Mouse (Mus musculus): ENCODE data around the gene Ccdc157. TPM values are rescaled to one million over a fixed set of nuclear protein-coding genes. Genes with fewer than 3 reads are reported as not detected.
A peak's percentile ranks its signal among the peaks of the same experiment; 100 is the strongest.
"Not testable (repeated sequence)": the region's sequence is repeated elsewhere in the genome, so short reads cannot be mapped to it uniquely, and the experiment has no call there.

Gene Ccdc157
- polyA plus RNA-seq, 1 experiment from 2014 or later = 9.1 TPM

DNA sequence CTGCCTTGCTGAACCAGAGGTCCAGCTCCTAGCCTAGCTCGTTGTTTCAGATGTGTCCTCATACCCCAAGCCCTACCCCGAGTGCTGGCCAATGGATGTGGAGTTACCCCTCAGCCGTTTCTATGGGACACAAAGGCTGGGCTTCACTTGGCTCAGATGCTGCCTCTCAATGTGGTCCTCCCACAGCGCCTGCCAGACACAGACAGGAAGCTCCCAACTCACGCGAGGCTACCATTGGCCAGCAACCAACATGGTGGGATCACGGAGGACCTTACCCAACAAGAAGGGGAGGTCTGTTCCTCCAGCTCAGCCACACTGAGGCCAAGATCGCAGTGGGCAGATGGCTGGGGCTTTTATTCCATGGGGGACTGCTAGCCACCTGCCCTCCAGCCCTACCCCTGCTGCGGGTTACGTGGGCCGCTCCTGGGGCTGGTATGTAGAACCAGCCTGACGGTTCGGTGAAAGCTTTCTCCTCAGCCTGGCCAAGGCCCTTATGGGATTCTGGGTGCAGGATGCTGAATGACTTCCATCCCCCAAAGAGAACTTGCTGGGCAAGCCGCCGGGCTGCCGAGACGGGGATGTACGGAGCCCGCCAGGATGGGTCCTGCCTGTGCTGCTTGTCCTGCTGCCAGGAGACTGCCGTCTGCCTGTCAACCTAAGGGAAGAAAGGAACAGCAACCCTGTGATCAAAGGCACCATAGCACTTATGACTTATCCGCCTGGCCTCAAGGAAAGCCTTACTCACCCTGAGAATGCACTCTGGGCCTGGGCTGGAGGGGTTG lies 16.6 kb downstream of the Ccdc157 start:
- ATAC-seq = peak; percentile 46; the same call in 1 of the 2 replicates
- Histone ChIP-seq H3K36me3 (ENCODE audit: control insufficient read depth, insufficient read depth, low read length) (peaks cover 36% of the 10 kb centered on the region), H3K9me3 (replicated peaks; ENCODE audit: control insufficient read depth, low read length, poor library complexity, severe bottlenecking) (no peaks in the 10 kb centered on the region), H3K9ac (ENCODE audit: low read depth, low read length) (no peak overlapping the region), H3K27me3 (ENCODE audit: control insufficient read depth, insufficient read depth, low read depth, low read length) (no peaks in the 10 kb centered on the region), H3K4me3 (ENCODE audit: low read depth, low read length) (no peak overlapping the region), H3K27ac (ENCODE audit: low read length) (no peak overlapping the region), H3K4me2 (ENCODE audit: low read length) (no peak overlapping the region), H3K4me1 (ENCODE audit: control insufficient read depth, insufficient read depth, low read length) (no peaks in the 10 kb centered on the region)
- 85% methylated on average over 21 of the region's 21 CpGs for WGBS

DNA sequence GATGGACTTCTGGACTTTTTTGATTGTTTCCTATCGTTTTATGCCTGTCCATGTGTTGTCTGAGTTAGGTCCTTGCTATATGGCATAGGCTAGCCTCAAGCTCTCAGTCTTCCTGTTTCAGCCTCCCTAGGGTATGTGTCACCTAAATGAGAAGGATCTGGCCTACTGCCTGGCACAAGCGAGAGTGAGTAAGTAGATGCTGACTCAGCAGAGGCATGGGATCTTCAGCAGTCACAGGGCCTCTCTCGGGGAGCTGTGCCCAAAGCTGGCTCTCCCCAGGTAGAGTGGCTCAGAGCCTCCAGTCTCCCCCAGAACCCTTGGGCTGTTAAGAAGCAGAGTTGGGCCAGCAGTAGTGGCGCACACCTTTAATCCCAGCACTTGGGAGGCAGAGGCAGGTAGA lies 17.7 kb downstream of the Ccdc157 start:
- H3K4me1 ChIP-seq (ENCODE audit: control insufficient read depth, insufficient read depth, low read length) = peaks cover 7% of the 10 kb centered on the region
- no peak for ATAC-seq
- H3K27me3 ChIP-seq (ENCODE audit: control insufficient read depth, insufficient read depth, low read depth, low read length) = no peaks in the 10 kb centered on the region
- whole genome bisulfite sequencing = 88% methylated on average over 4 of the region's 4 CpGs
- H3K4me2 ChIP-seq (ENCODE audit: low read length) = no peak overlapping the region
- H3K9ac ChIP-seq (ENCODE audit: low read depth, low read length) = no peak overlapping the region
- no peak overlapping the region for H3K4me3 ChIP-seq (ENCODE audit: low read depth, low read length)
- no peaks in the 10 kb centered on the region for H3K9me3 ChIP-seq (replicated peaks; ENCODE audit: control insufficient read depth, low read length, poor library complexity, severe bottlenecking)
- peaks cover 35% of the 10 kb centered on the region for H3K36me3 ChIP-seq (ENCODE audit: control insufficient read depth, insufficient read depth, low read length)
- H3K27ac ChIP-seq (ENCODE audit: low read length) = no peak overlapping the region

DNA sequence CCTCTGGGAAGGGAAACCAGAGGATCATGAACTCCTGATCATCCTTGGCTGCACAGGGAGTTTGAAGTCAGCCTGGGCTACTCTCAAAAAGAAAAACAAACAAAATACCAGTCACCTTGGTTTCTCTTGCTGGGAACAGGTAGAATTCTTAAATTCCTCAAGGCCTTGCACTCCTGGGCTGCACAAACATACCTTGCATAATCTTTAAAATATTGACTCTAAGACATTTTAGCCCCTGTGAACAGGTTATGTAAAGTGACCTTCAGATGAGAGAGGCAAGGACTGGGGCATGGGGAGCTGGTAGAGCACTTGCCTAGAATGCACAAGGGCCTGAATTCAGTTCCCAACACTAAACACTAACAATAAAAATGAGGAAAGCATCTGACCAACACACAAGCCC lies 18.6 kb downstream of the Ccdc157 start:
- Histone ChIP-seq H3K4me2 (ENCODE audit: low read length) (no peak overlapping the region), H3K27ac (ENCODE audit: low read length) (no peak overlapping the region), H3K9me3 (replicated peaks; ENCODE audit: control insufficient read depth, low read length, poor library complexity, severe bottlenecking) (no peaks in the 10 kb centered on the region), H3K9ac (ENCODE audit: low read depth, low read length) (no peak overlapping the region), H3K4me1 (ENCODE audit: control insufficient read depth, insufficient read depth, low read length) (peaks cover 15% of the 10 kb centered on the region), H3K4me3 (ENCODE audit: low read depth, low read length) (no peak overlapping the region), H3K36me3 (ENCODE audit: control insufficient read depth, insufficient read depth, low read length) (peaks cover 35% of the 10 kb centered on the region), H3K27me3 (ENCODE audit: control insufficient read depth, insufficient read depth, low read depth, low read length) (no peaks in the 10 kb centered on the region)
- no peak for ATAC-seq

DNA sequence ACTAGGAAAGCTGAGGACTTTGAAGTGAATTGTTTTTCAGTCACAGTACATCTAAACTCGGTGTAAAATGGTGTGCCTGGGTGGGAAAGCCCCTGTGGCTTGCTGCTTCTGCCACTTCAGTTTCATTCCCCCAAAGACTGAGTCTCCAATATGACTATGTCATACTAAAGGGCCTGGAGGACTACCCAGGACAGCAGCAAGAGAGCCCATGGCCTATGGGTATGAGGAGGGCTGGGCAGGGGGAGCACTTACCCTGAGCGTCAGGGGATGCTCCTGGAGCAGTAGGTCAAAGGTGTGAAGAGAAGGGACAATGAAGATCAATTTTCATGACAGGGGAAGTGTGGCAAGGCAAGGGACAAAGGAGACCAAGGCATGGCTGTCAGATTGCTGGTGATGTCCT lies 21.1 kb downstream of the Ccdc157 start:
- Histone ChIP-seq H3K4me1 (ENCODE audit: control insufficient read depth, insufficient read depth, low read length) (peaks cover 22% of the 10 kb centered on the region), H3K27ac (ENCODE audit: low read length) (no peak overlapping the region), H3K4me3 (ENCODE audit: low read depth, low read length) (no peak overlapping the region), H3K27me3 (ENCODE audit: control insufficient read depth, insufficient read depth, low read depth, low read length) (no peaks in the 10 kb centered on the region), H3K9ac (ENCODE audit: low read depth, low read length) (no peak overlapping the region), H3K36me3 (ENCODE audit: control insufficient read depth, insufficient read depth, low read length) (peaks cover 35% of the 10 kb centered on the region), H3K9me3 (replicated peaks; ENCODE audit: control insufficient read depth, low read length, poor library complexity, severe bottlenecking) (no peaks in the 10 kb centered on the region), H3K4me2 (ENCODE audit: low read length) (no peak overlapping the region)
- 82% methylated on average over 2 of the region's 2 CpGs for WGBS
- ATAC-seq = no peak

DNA sequence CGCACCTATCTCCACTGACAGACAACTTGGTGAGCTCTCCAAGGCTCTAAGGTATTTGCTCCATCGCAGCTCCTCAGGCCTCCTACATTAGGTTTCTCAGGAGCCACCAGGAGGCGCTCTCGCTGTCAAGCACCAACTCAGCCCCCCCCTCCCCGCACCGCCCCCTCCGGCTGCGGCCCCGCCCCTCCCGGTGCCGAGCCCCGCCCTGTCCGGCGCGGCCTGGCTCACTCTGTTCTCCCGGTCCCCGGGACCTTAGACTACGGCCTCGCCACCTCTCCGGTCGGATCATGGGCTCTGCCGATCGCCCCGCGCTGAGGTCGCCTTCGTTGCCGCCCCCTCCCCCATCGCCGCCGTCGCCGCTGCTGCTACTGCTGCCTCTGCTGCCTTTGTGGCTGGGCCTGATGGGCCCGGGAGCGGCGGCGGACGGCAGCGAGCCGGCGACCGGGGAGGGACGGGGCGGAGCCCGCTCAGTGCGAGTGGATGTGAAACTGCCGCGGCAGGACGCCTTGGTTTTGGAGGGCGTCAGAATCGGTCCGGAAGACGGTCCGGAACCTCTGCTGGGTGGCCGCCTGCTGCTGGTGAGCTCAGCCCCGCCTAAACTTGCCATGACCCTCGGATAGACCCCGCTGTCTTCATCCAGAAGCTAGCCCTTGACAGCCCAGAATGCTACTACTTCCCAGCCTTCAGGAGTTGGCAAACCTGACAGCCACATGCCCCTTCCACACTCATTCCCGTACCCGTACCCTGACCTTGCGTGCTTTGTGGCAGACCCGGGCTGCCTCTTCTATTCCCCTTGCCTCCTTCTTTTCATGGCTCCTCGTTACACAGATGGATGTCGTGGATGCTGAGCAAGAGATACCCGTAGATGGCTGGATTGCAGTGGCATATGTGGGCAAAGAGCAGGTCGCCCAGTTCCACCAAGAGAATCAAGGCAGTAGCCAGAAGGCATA lies 24.8 kb downstream of the Ccdc157 start, which contains the start of gene Rnf215:
Gene Rnf215 (plus strand): TSS at position 217 of the 950 bp plus-strand sequence.
- no peaks in the 10 kb centered on the region for H3K27me3 ChIP-seq (ENCODE audit: control insufficient read depth, insufficient read depth, low read depth, low read length)
- peak within 1 kb of the TSS; percentile 95 for H3K27ac ChIP-seq (ENCODE audit: low read length)
- H3K36me3 ChIP-seq (ENCODE audit: control insufficient read depth, insufficient read depth, low read length) = peaks cover 13% of the 10 kb centered on the region
- 1% methylated on average over 58 of the region's 66 CpGs for WGBS
- peak within 1 kb of the TSS; percentile 88 for H3K4me3 ChIP-seq (ENCODE audit: low read depth, low read length)
- H3K9ac ChIP-seq (ENCODE audit: low read depth, low read length) = peak within 1 kb of the TSS; percentile 99
- ATAC-seq = peak; percentile 89
- H3K4me1 ChIP-seq (ENCODE audit: control insufficient read depth, insufficient read depth, low read length) = peaks cover 22% of the 10 kb centered on the region
- no peaks in the 10 kb centered on the region for H3K9me3 ChIP-seq (replicated peaks; ENCODE audit: control insufficient read depth, low read length, poor library complexity, severe bottlenecking)
- peak within 1 kb of the TSS; percentile 90 for H3K4me2 ChIP-seq (ENCODE audit: low read length)

- Histone ChIP-seq H3K27ac (ENCODE audit: low read length) (peak overlapping the region; percentile 8; the same call in 1 of the 2 replicates), H3K36me3 (ENCODE audit: control insufficient read depth, insufficient read depth, low read length) (peaks cover 6% of the 10 kb centered on the region), H3K4me1 (ENCODE audit: control insufficient read depth, insufficient read depth, low read length) (peaks cover 22% of the 10 kb centered on the region), H3K9ac (ENCODE audit: low read depth, low read length) (0 out of 2 replicates have a peak overlapping the region, but pooled peaks have one; percentile 10), H3K4me3 (ENCODE audit: low read depth, low read length) (no peak overlapping the region; the same call in 1 of the 2 replicates), H3K9me3 (replicated peaks; ENCODE audit: control insufficient read depth, low read length, poor library complexity, severe bottlenecking) (no peaks in the 10 kb centered on the region), H3K27me3 (ENCODE audit: control insufficient read depth, insufficient read depth, low read depth, low read length) (no peaks in the 10 kb centered on the region), H3K4me2 (ENCODE audit: low read length) (peak overlapping the region; percentile 31)
- ATAC-seq = no peak
- 56% methylated on average over 6 of the region's 6 CpGs for WGBS
Measured at GRCm38 (mm10) chr11:4134400-4134799, 25.7 kb downstream of the Ccdc157 start.

- Histone ChIP-seq H3K4me1 (ENCODE audit: control insufficient read depth, insufficient read depth, low read length) (peaks cover 22% of the 10 kb centered on the region), H3K27ac (ENCODE audit: low read length) (no peak overlapping the region), H3K9me3 (replicated peaks; ENCODE audit: control insufficient read depth, low read length, poor library complexity, severe bottlenecking) (no peaks in the 10 kb centered on the region), H3K36me3 (ENCODE audit: control insufficient read depth, insufficient read depth, low read length) (peaks cover 2% of the 10 kb centered on the region; the same call in 1 of the 2 replicates), H3K9ac (ENCODE audit: low read depth, low read length) (no peak overlapping the region), H3K27me3 (ENCODE audit: control insufficient read depth, insufficient read depth, low read depth, low read length) (no peaks in the 10 kb centered on the region), H3K4me3 (ENCODE audit: low read depth, low read length) (no peak overlapping the region), H3K4me2 (ENCODE audit: low read length) (no peak overlapping the region)
- 61% methylated on average over 3 of the region's 3 CpGs for WGBS
- no peak for ATAC-seq
Measured at GRCm38 (mm10) chr11:4133450-4133849, 26.6 kb downstream of the Ccdc157 start.

DNA sequence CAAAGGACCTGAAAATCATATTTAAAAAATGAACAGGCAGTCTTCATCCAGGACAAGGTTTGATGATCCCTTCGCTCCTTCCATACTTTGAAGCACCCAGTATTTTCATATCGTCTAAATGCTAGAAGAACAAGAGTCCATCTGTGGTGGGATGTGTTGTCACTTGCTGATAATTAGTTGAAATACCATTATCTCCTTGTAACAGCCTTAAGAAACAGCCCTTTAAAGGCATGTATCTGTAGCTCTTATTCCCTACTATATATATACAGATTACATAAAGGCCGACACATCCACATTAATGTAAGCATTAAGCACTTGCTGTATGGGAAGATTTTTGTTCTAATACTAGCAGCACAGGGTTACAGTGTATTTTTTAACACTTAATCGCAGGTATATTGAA lies 31.6 kb downstream of the Ccdc157 start:
- not testable (repeated sequence) for H3K9me3 ChIP-seq (replicated peaks; ENCODE audit: control insufficient read depth, low read length, poor library complexity, severe bottlenecking); H3K27ac ChIP-seq (ENCODE audit: low read length); ATAC-seq; H3K4me3 ChIP-seq (ENCODE audit: low read depth, low read length); H3K9ac ChIP-seq (ENCODE audit: low read depth, low read length); H3K4me1 ChIP-seq (ENCODE audit: control insufficient read depth, insufficient read depth, low read length); H3K4me2 ChIP-seq (ENCODE audit: low read length); H3K27me3 ChIP-seq (ENCODE audit: control insufficient read depth, insufficient read depth, low read depth, low read length); H3K36me3 ChIP-seq (ENCODE audit: control insufficient read depth, insufficient read depth, low read length)
- 94% methylated on average over 4 of the region's 4 CpGs for WGBS
